ENCODE assay signal across 23 mouse cellular contexts in genomic region chr8:53573600-53573999, GRCm38 (mm10).
DNase-seq lines count a peak whose midpoint lies in the region; ATAC-seq and TF ChIP-seq lines count a peak whose summit lies in the region.
"Had no signal": no experiment of that assay in that cellular context is flagged by ENCODE, and none has a peak within 500 bp of the region (broad histone marks: within the 10 kb centered on the region; RNA-seq: fewer than 3 reads in every experiment).

No protein-coding gene starts in this region.

- H3K36me3 ChIP-seq in forebrain, embryonic 15.5 days: no peaks in the 10 kb centered on the region
- H3K36me3 ChIP-seq in forebrain, embryonic 13.5 days (ENCODE audit: poor library complexity, severe bottlenecking): no peaks in the 10 kb centered on the region
- H3K36me3 ChIP-seq: embryonic facial prominence, embryonic 15.5 days; heart, embryonic 13.5 days; hindbrain, embryonic 15.5 days had no signal

- DNase-seq in Muller cell, postnatal 12 days (ENCODE audit: inconsistent ontology term): peak; percentile 33
- peak; percentile 7 for DNase-seq in lung, adult 2 months
- peak; percentile 35 for DNase-seq in lung, postnatal 14 days
- no peak for DNase-seq in cerebellum, adult 11 months
- DNase-seq in gastrocnemius, adult 8-10 months (ENCODE audit: low spot score in 2 of 2): no peak
- DNase-seq in yolk sac, embryonic 10.5 days (ENCODE audit: low spot score): no peak
- DNase-seq: adrenal gland, postnatal 14 days; cerebellum, adult 2 months; cerebellum, postnatal 10 days; embryo, embryonic 11 days; gastrocnemius, adult 2 months; gastrocnemius, postnatal 36 days; heart, adult 11 months; heart, postnatal 36 days had no signal

- no peak overlapping the region for H3K27ac ChIP-seq in forebrain, embryonic 15.5 days (replicated peaks)
- H3K27ac ChIP-seq in forebrain, embryonic 13.5 days: no peak overlapping the region
- H3K27ac ChIP-seq: embryonic facial prominence, embryonic 15.5 days; gastrocnemius, adult 2 months; heart, embryonic 13.5 days; hindbrain, embryonic 15.5 days had no signal

- no peaks in the 10 kb centered on the region for H3K27me3 ChIP-seq in forebrain, embryonic 15.5 days
- no peaks in the 10 kb centered on the region for H3K27me3 ChIP-seq in forebrain, embryonic 13.5 days
- H3K27me3 ChIP-seq: embryonic facial prominence, embryonic 15.5 days; heart, embryonic 13.5 days; hindbrain, embryonic 15.5 days had no signal

- H3K4me2 ChIP-seq in forebrain, embryonic 15.5 days (replicated peaks): no peak overlapping the region
- no peak overlapping the region for H3K4me2 ChIP-seq in forebrain, embryonic 13.5 days
- H3K4me2 ChIP-seq: embryonic facial prominence, embryonic 15.5 days; heart, embryonic 13.5 days; hindbrain, embryonic 15.5 days had no signal

- peak; percentile 51; the same call in 1 of the 2 replicates for ATAC-seq in forebrain, embryonic 15.5 days (replicated peaks)
- ATAC-seq in forebrain, embryonic 13.5 days: no peak; the same call in 1 of the 2 replicates
- ATAC-seq: activated CD4-positive, CD25-positive, alpha-beta regulatory T cell, adult 4 months; inflammation-experienced regulatory T-cells, adult 6 months; Patski had no signal

- 51% methylated on average over 2 of the region's 2 CpGs for WGBS in forebrain, embryonic 15.5 days
- 70% methylated on average over 2 of the region's 2 CpGs for WGBS in forebrain, embryonic 13.5 days
- 71% methylated on average over 2 of the region's 2 CpGs for WGBS in lung, adult 2 months

- H3K4me1 ChIP-seq in forebrain, embryonic 15.5 days: no peaks in the 10 kb centered on the region
- no peaks in the 10 kb centered on the region for H3K4me1 ChIP-seq in forebrain, embryonic 13.5 days
- no peaks in the 10 kb centered on the region; the same call in 1 of the 2 replicates for H3K4me1 ChIP-seq in lung, adult 2 months (ENCODE audit: control insufficient read depth, insufficient read depth, low read length)
- H3K4me1 ChIP-seq: embryonic facial prominence, embryonic 15.5 days; heart, embryonic 13.5 days; hindbrain, embryonic 15.5 days had no signal

- no peaks in the 10 kb centered on the region for H3K9me3 ChIP-seq in forebrain, embryonic 15.5 days
- H3K9me3 ChIP-seq in forebrain, embryonic 13.5 days (replicated peaks): no peaks in the 10 kb centered on the region
- H3K9me3 ChIP-seq: embryonic facial prominence, embryonic 15.5 days; heart, embryonic 13.5 days; hindbrain, embryonic 15.5 days had no signal

- no peak overlapping the region for H3K9ac ChIP-seq in forebrain, embryonic 15.5 days (replicated peaks)
- H3K9ac ChIP-seq in forebrain, embryonic 13.5 days: no peak overlapping the region
- H3K9ac ChIP-seq: embryonic facial prominence, embryonic 15.5 days; heart, embryonic 13.5 days; hindbrain, embryonic 15.5 days had no signal

- no peak for TF ChIP-seq CTCF in lung, adult 2 months (IDR thresholded peaks at IDR 0.05; ENCODE audit: insufficient read depth, low read length)

- no peak overlapping the region for H3K4me3 ChIP-seq in forebrain, embryonic 15.5 days
- H3K4me3 ChIP-seq in forebrain, embryonic 13.5 days: no peak overlapping the region
- no peak overlapping the region for H3K4me3 ChIP-seq in lung, adult 2 months (replicated peaks; ENCODE audit: extremely low read depth, low read depth, low read length)
- H3K4me3 ChIP-seq: embryonic facial prominence, embryonic 15.5 days; erythroblast, embryonic 14.5 days; gastrocnemius, adult 2 months; heart, embryonic 13.5 days; hindbrain, embryonic 15.5 days had no signal

- no peak for TF ChIP-seq POLR2A in lung, adult 2 months (IDR thresholded peaks at IDR 0.05; ENCODE audit: borderline replicate concordance, extremely low read depth, low read depth, low read length)

Comparison
In these comparisons a context has a peak if more than half of its experiments do, and no peak if none do; other contexts are left out.
1. DNase-seq: peak in Muller cell, postnatal 12 days (single experiment), lung, adult 2 months (single experiment) and lung, postnatal 14 days (single experiment); none in cerebellum, adult 11 months (single experiment), gastrocnemius, adult 8-10 months (0 of 2) and yolk sac, embryonic 10.5 days (single experiment).